Mouse (Mus musculus) testis, postnatal 14 days (tissue): ENCODE results near the gene Aif1l.

Experiments
- DNase-seq: peaks from one replicate; pipeline ENCODE4 v3.0.0; 2021; ENCODE audit warnings: low spot score

Aif1l gene

GRCm38 (mm10) chr2:32019704-32020103 lies 69.8 kb downstream of the Aif1l start:
- no peak for DNase-seq

- no peak for DNase-seq
These were observed 70.3 kb downstream of the Aif1l start for GRCm38 (mm10) chr2:32020229-32020628.
